Mouse (Mus musculus): ENCODE measurements around the gene Zfp455. TPM values are rescaled to one million over a fixed set of nuclear protein-coding genes. Genes with fewer than 3 reads are reported as not detected.

Zfp455 gene
- total RNA-seq (2012; rRNA removed) = 1.6 and 2.3 TPM in 2 replicates
- 5.6 and 5.7 TPM in 2 replicates for total RNA-seq (2014; rRNA removed)
- polyA plus RNA-seq (2012; ENCODE audit: insufficient read length, low read depth) = 2.3 and 3.3 TPM in 2 replicates

DNA sequence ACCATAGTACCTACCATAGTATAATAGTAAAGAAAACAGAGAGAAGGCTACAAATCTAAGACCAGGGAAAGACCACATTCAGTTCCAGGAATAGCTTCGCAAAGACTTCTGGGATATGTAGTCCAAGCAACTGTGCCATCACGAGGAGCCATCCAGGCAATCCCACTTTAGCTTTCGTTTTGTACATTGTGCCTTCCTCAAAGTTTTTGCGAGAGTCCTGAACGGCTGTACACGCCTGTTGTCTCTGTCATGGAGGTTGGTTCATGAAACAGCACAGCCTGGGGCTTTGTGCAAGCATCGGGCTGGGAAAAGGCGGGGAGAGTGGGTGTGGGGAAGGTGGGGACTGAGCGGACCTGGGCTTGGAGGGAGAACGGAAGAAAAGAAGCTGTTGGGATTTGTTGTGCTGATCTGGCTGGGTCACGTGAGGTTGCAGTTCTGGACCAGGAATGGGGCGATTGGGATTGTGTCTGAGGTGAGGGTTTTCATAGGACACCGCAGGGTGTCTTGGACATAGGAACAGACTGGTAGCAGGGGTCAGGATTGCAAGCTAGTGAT lies at the start of gene Zfp455:
TSS of gene Zfp455 (plus strand) at position 167 of the 555 bp plus-strand sequence.
- in situ Hi-C loops (cut with MboI; ENCODE audit: low pct_ligation_motif_present, low pct_unique_long_range_greater_than_20kb, low sequenced_read_pairs) (no loop called here), dilution Hi-C loops (cut with MboI; ENCODE audit: extremely low pct_ligation_motif_present, extremely low pct_unique_long_range_greater_than_20kb, low sequenced_read_pairs) (no loop called here)
- Histone ChIP-seq H3K4me2 (ENCODE audit: insufficient read depth, low read depth, poor library complexity, severe bottlenecking) (peak within 1 kb of the TSS; percentile 57), H3K4me3 (replicated peaks in 1 of 3; ENCODE audit: low read depth in 2 of 3, low read length in 2 of 3, poor library complexity in 1 of 3) (peak within 1 kb of the TSS; percentile 73 to 82 (median 74)), H3K36me3 (replicated peaks in 1 of 2; ENCODE audit: control insufficient read depth in 1 of 2, insufficient read depth in 1 of 2, low read length in 1 of 2) (peaks cover 0 to 2% of the 10 kb centered on the region in 2 experiments), H3K27me3 (replicated peaks) (no peaks in the 10 kb centered on the region), H3K27ac (ENCODE audit: insufficient read depth, low read depth) (no peak within 1 kb of the TSS), H3K9ac (ENCODE audit: insufficient read depth, low read depth) (peak within 1 kb of the TSS; percentile 51), H3K79me2 (replicated peaks; ENCODE audit: control insufficient read depth, extremely low read depth, insufficient read depth, poor library complexity, severe bottlenecking) (no peaks in the 10 kb centered on the region), H3K4me1 (ENCODE audit: control insufficient read depth in 1 of 2, insufficient read depth in 2 of 2) (peaks cover 7 to 14% of the 10 kb centered on the region in 2 experiments; a peak in 3 of 4 replicates), H3K9me3 (replicated peaks; ENCODE audit: low read length) (no peaks in the 10 kb centered on the region)
- peak; percentile 79 for DNase-seq (ENCODE audit: extremely low read depth)
- peak; percentile 71; the same call in 1 of the 2 replicates for TF ChIP-seq BHLHE40 (IDR thresholded peaks at IDR 0.05; ENCODE audit: low read depth, low read length)
- no peak for TF ChIP-seq E2F4 (IDR thresholded peaks at IDR 0.05; ENCODE audit: insufficient replicate concordance, low read depth, low read length)
- TF ChIP-seq POLR2A (IDR thresholded peaks at IDR 0.05; ENCODE audit: low read depth, low read length) = peak; percentile 50; the same call in 1 of the 2 replicates
- TF ChIP-seq HCFC1 (IDR thresholded peaks at IDR 0.05; ENCODE audit: low read depth, low read length) = peak; percentile 90
- no peak for TF ChIP-seq MAZ (IDR thresholded peaks at IDR 0.05; ENCODE audit: low read depth, low read length)
- peak; percentile 17; the same call in 1 of the 2 replicates for TF ChIP-seq MYC (IDR thresholded peaks at IDR 0.05; ENCODE audit: low read depth, low read length)
- TF ChIP-seq USF1 (IDR thresholded peaks at IDR 0.05; ENCODE audit: low read depth, low read length) = peak; percentile 42
- no peak for TF ChIP-seq SMC3 (IDR thresholded peaks at IDR 0.05; ENCODE audit: low read depth, low read length)
- 0 out of 2 replicates have a peak, but pooled peaks have one; percentile 44 for TF ChIP-seq MXI1 (IDR thresholded peaks at IDR 0.05; ENCODE audit: low read depth, low read length)
- peak; percentile 33; the same call in 1 of the 2 replicates for TF ChIP-seq TCF12 (IDR thresholded peaks at IDR 0.05; ENCODE audit: low read depth, low read length)
- peak; percentile 63 for TF ChIP-seq MAX (IDR thresholded peaks at IDR 0.05; ENCODE audit: low read length)
- 0 out of 2 replicates have a peak, but pooled peaks have one; percentile 31 for TF ChIP-seq KAT2A (IDR thresholded peaks at IDR 0.05; ENCODE audit: insufficient replicate concordance, low read length)
- TF ChIP-seq USF2 (conservative IDR thresholded peaks at IDR 0.05; ENCODE audit: low read depth, low read length) = 0 out of 2 replicates have a peak, but pooled peaks have one; percentile 45
- TF ChIP-seq JUND (conservative IDR thresholded peaks at IDR 0.05; ENCODE audit: low read depth, low read length) = no peak
- 0 out of 2 replicates have a peak, but pooled peaks have one; percentile 28 for TF ChIP-seq SIN3A (IDR thresholded peaks at IDR 0.05; ENCODE audit: low read length)
- TF ChIP-seq MEF2A (IDR thresholded peaks at IDR 0.05; ENCODE audit: borderline replicate concordance, low read depth, low read length) = no peak
- TF ChIP-seq ELF1 (IDR thresholded peaks at IDR 0.05; ENCODE audit: low read depth, low read length) = peak; percentile 60
- TF ChIP-seq CHD2 (IDR thresholded peaks at IDR 0.05; ENCODE audit: low read length) = peak; percentile 41; the same call in 1 of the 2 replicates
- TF ChIP-seq UBTF (IDR thresholded peaks at IDR 0.05; ENCODE audit: low read depth, low read length) = no peak
- TF ChIP-seq IRF4 (IDR thresholded peaks at IDR 0.05; ENCODE audit: low read depth, low read length) = 0 out of 2 replicates have a peak, but pooled peaks have one; percentile 31

All from CH12.LX (cell line).